Mouse (Mus musculus): Measurements from ENCODE around the gene Slc39a11. TPM values are rescaled to one million over a fixed set of nuclear protein-coding genes. Genes with fewer than 3 reads are reported as not detected.

Gene Slc39a11
- polyA plus RNA-seq, 1 experiment from 2014 or later: 40.1 TPM

- Histone ChIP-seq H3K9ac (ENCODE audit: low read depth, low read length) (no peak overlapping the region), H3K27me3 (replicated peaks; ENCODE audit: control insufficient read depth, insufficient read depth, low read length) (no peaks in the 10 kb centered on the region), H3K9me3 (ENCODE audit: control insufficient read depth, low read length) (no peaks in the 10 kb centered on the region), H3K36me3 (ENCODE audit: control insufficient read depth, insufficient read depth, low read length) (no peaks in the 10 kb centered on the region), H3K27ac (ENCODE audit: low read depth, low read length) (no peak overlapping the region), H3K4me1 (ENCODE audit: control insufficient read depth, insufficient read depth, low read depth, low read length) (peaks cover 14% of the 10 kb centered on the region), H3K4me2 (ENCODE audit: low read length) (no peak overlapping the region), H3K4me3 (ENCODE audit: low read length) (no peak overlapping the region)
- WGBS: 68% methylated on average over 8 of the region's 8 CpGs
- no peak for ATAC-seq
These were observed 375.8 kb downstream of the Slc39a11 start for GRCm38 (mm10) chr11:113274037-113274436.

- Histone ChIP-seq H3K27ac (ENCODE audit: low read depth, low read length) (peak overlapping the region; percentile 36; the same call in 1 of the 2 replicates), H3K4me1 (ENCODE audit: control insufficient read depth, insufficient read depth, low read depth, low read length) (peaks cover 14% of the 10 kb centered on the region), H3K27me3 (replicated peaks; ENCODE audit: control insufficient read depth, insufficient read depth, low read length) (no peaks in the 10 kb centered on the region), H3K36me3 (ENCODE audit: control insufficient read depth, insufficient read depth, low read length) (no peaks in the 10 kb centered on the region), H3K9me3 (ENCODE audit: control insufficient read depth, low read length) (no peaks in the 10 kb centered on the region), H3K4me2 (ENCODE audit: low read length) (no peak overlapping the region), H3K4me3 (ENCODE audit: low read length) (no peak overlapping the region), H3K9ac (ENCODE audit: low read depth, low read length) (no peak overlapping the region)
- ATAC-seq: peak; percentile 49
- 53% methylated on average over 6 of the region's 6 CpGs for WGBS
These were observed 378.0 kb downstream of the Slc39a11 start for GRCm38 (mm10) chr11:113271857-113272256.

- Histone ChIP-seq H3K9ac (ENCODE audit: low read depth, low read length) (no peak overlapping the region), H3K4me2 (ENCODE audit: low read length) (no peak overlapping the region), H3K27ac (ENCODE audit: low read depth, low read length) (no peak overlapping the region), H3K4me3 (ENCODE audit: low read length) (no peak overlapping the region), H3K9me3 (ENCODE audit: control insufficient read depth, low read length) (no peaks in the 10 kb centered on the region), H3K27me3 (replicated peaks; ENCODE audit: control insufficient read depth, insufficient read depth, low read length) (no peaks in the 10 kb centered on the region), H3K4me1 (ENCODE audit: control insufficient read depth, insufficient read depth, low read depth, low read length) (peaks cover 10% of the 10 kb centered on the region), H3K36me3 (ENCODE audit: control insufficient read depth, insufficient read depth, low read length) (no peaks in the 10 kb centered on the region)
- no peak for ATAC-seq
- WGBS: 92% methylated on average over 8 of the region's 8 CpGs
These were observed 381.0 kb downstream of the Slc39a11 start for GRCm38 (mm10) chr11:113268831-113269319.

DNA sequence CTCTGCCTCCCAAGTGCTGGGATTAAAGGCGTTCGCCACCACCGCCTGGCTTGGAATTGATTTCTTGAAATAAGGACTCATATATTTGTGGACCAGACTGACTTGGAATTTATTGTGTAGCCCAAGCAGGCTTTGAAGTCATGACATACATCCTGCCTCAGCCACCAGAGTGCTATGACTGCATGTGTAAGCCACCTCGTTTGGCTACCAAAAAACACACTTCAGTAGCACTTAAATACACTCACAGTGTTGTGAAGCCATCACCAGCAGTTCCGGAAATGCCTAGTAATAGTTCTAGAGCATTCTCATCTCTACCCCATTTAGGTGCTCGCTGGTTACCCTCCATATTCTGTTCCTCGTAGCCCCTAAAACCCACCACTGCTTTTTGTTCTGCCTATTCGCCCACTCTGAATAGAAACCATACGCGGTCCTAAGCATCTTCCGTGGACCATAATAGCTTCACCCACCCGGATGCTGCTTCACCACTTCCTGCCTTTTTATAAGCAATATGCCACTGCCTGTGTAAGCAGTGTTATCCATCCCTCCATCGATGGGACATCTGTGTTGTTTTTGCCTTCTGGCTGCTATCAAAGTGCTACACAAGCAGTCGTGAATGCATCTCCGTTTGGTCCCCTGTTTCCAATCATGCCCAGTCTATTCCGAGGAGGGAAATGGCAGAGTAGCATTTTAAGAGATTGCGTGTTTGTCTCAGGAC is 382.2 kb downstream of the Slc39a11 start:
- Histone ChIP-seq H3K9ac (ENCODE audit: low read depth, low read length) (no peak overlapping the region), H3K27me3 (replicated peaks; ENCODE audit: control insufficient read depth, insufficient read depth, low read length) (no peaks in the 10 kb centered on the region), H3K4me3 (ENCODE audit: low read length) (no peak overlapping the region), H3K4me2 (ENCODE audit: low read length) (no peak overlapping the region), H3K36me3 (ENCODE audit: control insufficient read depth, insufficient read depth, low read length) (no peaks in the 10 kb centered on the region), H3K4me1 (ENCODE audit: control insufficient read depth, insufficient read depth, low read depth, low read length) (peaks cover 9% of the 10 kb centered on the region), H3K27ac (ENCODE audit: low read depth, low read length) (no peak overlapping the region), H3K9me3 (ENCODE audit: control insufficient read depth, low read length) (no peaks in the 10 kb centered on the region)
- ATAC-seq: no peak
- 80% methylated on average over 17 of the region's 17 CpGs for WGBS

GRCm38 (mm10) chr11:113266706-113267105 is 383.2 kb downstream of the Slc39a11 start:
- ATAC-seq: peak; percentile 73
- no peak overlapping the region for H3K27ac ChIP-seq (ENCODE audit: low read depth, low read length)
- no peak overlapping the region for H3K4me3 ChIP-seq (ENCODE audit: low read length)
- 33% methylated on average over 4 of the region's 4 CpGs for WGBS
- H3K36me3 ChIP-seq (ENCODE audit: control insufficient read depth, insufficient read depth, low read length): no peaks in the 10 kb centered on the region
- no peak overlapping the region for H3K4me2 ChIP-seq (ENCODE audit: low read length)
- no peaks in the 10 kb centered on the region for H3K27me3 ChIP-seq (replicated peaks; ENCODE audit: control insufficient read depth, insufficient read depth, low read length)
- no peak overlapping the region for H3K9ac ChIP-seq (ENCODE audit: low read depth, low read length)
- H3K4me1 ChIP-seq (ENCODE audit: control insufficient read depth, insufficient read depth, low read depth, low read length): peaks cover 11% of the 10 kb centered on the region
- H3K9me3 ChIP-seq (ENCODE audit: control insufficient read depth, low read length): no peaks in the 10 kb centered on the region

- H3K9me3 ChIP-seq (ENCODE audit: control insufficient read depth, low read length): no peaks in the 10 kb centered on the region
- no peak overlapping the region for H3K4me3 ChIP-seq (ENCODE audit: low read length)
- H3K9ac ChIP-seq (ENCODE audit: low read depth, low read length): no peak overlapping the region
- 81% methylated on average over 3 of the region's 3 CpGs for WGBS
- no peak overlapping the region for H3K27ac ChIP-seq (ENCODE audit: low read depth, low read length)
- peaks cover 11% of the 10 kb centered on the region for H3K4me1 ChIP-seq (ENCODE audit: control insufficient read depth, insufficient read depth, low read depth, low read length)
- no peak for ATAC-seq
- H3K27me3 ChIP-seq (replicated peaks; ENCODE audit: control insufficient read depth, insufficient read depth, low read length): no peaks in the 10 kb centered on the region
- no peak overlapping the region for H3K4me2 ChIP-seq (ENCODE audit: low read length)
- H3K36me3 ChIP-seq (ENCODE audit: control insufficient read depth, insufficient read depth, low read length): no peaks in the 10 kb centered on the region
These were observed 384.3 kb downstream of the Slc39a11 start for GRCm38 (mm10) chr11:113265567-113265966.

DNA sequence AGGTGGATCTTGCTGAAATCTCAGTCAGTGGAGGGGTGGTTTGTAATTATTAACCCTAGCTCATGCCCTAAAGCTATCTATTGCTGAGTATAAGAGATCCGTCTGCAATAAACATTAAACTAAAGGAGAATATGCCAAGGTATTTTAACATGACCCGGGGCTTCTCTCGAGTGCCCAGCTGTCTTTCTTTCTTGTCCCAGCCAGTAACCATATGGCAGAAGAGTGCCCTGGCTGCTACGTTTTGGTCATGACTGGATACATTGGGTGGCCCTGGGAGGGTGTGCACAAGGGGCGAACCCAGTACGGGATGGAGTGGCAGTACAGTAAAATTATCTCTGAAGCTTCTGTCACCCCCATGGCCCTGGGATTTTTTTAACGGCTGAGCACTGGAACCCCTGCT is 385.9 kb downstream of the Slc39a11 start:
- no peak overlapping the region for H3K9ac ChIP-seq (ENCODE audit: low read depth, low read length)
- no peak overlapping the region for H3K4me3 ChIP-seq (ENCODE audit: low read length)
- ATAC-seq: no peak
- no peak overlapping the region for H3K4me2 ChIP-seq (ENCODE audit: low read length)
- H3K4me1 ChIP-seq (ENCODE audit: control insufficient read depth, insufficient read depth, low read depth, low read length): peaks cover 11% of the 10 kb centered on the region
- H3K27ac ChIP-seq (ENCODE audit: low read depth, low read length): no peak overlapping the region
- H3K9me3 ChIP-seq (ENCODE audit: control insufficient read depth, low read length): no peaks in the 10 kb centered on the region
- H3K36me3 ChIP-seq (ENCODE audit: control insufficient read depth, insufficient read depth, low read length): no peaks in the 10 kb centered on the region
- 44% methylated on average over 7 of the region's 7 CpGs for WGBS
- no peaks in the 10 kb centered on the region for H3K27me3 ChIP-seq (replicated peaks; ENCODE audit: control insufficient read depth, insufficient read depth, low read length)

GRCm38 (mm10) chr11:113262062-113262461 is 387.8 kb downstream of the Slc39a11 start:
- ATAC-seq: peak; percentile 45; the same call in 1 of the 2 replicates
- Histone ChIP-seq H3K4me2 (ENCODE audit: low read length) (no peak overlapping the region), H3K4me1 (ENCODE audit: control insufficient read depth, insufficient read depth, low read depth, low read length) (peaks cover 11% of the 10 kb centered on the region), H3K9ac (ENCODE audit: low read depth, low read length) (no peak overlapping the region), H3K4me3 (ENCODE audit: low read length) (no peak overlapping the region), H3K9me3 (ENCODE audit: control insufficient read depth, low read length) (no peaks in the 10 kb centered on the region), H3K27ac (ENCODE audit: low read depth, low read length) (no peak overlapping the region), H3K36me3 (ENCODE audit: control insufficient read depth, insufficient read depth, low read length) (no peaks in the 10 kb centered on the region), H3K27me3 (replicated peaks; ENCODE audit: control insufficient read depth, insufficient read depth, low read length) (no peaks in the 10 kb centered on the region)
- 20% methylated on average over 8 of the region's 8 CpGs for WGBS

DNA sequence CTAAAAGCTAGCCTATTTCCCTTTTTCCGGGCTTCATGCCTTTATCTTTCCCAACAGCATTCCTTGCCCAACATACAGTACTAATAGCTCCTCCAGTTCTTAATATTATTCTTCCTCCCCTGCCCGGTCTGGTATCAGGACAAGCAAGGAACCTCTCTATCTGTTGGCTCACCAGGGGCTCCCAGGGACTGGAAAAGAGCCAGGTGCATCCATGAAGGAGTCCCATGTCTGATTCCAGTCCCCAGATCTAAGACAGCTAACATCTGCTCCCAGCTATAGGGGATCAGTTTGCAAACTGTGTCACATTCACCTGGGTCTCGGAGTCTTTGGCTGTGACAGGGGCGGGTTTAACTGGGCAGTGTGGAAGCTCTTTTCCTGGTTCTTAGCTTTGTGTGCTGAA is 388.5 kb downstream of the Slc39a11 start:
- Histone ChIP-seq H3K4me3 (ENCODE audit: low read length) (no peak overlapping the region), H3K27ac (ENCODE audit: low read depth, low read length) (no peak overlapping the region), H3K27me3 (replicated peaks; ENCODE audit: control insufficient read depth, insufficient read depth, low read length) (no peaks in the 10 kb centered on the region), H3K36me3 (ENCODE audit: control insufficient read depth, insufficient read depth, low read length) (no peaks in the 10 kb centered on the region), H3K9me3 (ENCODE audit: control insufficient read depth, low read length) (no peaks in the 10 kb centered on the region), H3K9ac (ENCODE audit: low read depth, low read length) (0 out of 2 replicates have a peak overlapping the region, but pooled peaks have one; percentile 10), H3K4me2 (ENCODE audit: low read length) (no peak overlapping the region), H3K4me1 (ENCODE audit: control insufficient read depth, insufficient read depth, low read depth, low read length) (peaks cover 11% of the 10 kb centered on the region)
- no peak for ATAC-seq
- WGBS: 67% methylated on average over 4 of the region's 4 CpGs

All from hindbrain, embryonic 16.5 days (tissue).